Mouse (Mus musculus) testis, adult 2 months (tissue): ENCODE data around the gene Fam193b. TPM values are rescaled to one million over a fixed set of nuclear protein-coding genes. Genes with fewer than 3 reads are reported as not detected.

Experiments
- H3K27ac ChIP-seq: fragments of 200-500 bp; 2 replicates; pipeline ENCODE4 v1.5.1; 2012; ENCODE audit warnings: low read depth, low read length; ENCODE audit not compliant: control insufficient read depth, insufficient read depth
- H3K27me3 ChIP-seq: fragments of 200-500 bp; 2 replicates; pipeline ENCODE4 v1.6.1; 2012; ENCODE audit warnings: mild to moderate bottlenecking, low read length, moderate library complexity; ENCODE audit not compliant: control insufficient read depth, insufficient read depth
- H3K36me3 ChIP-seq: fragments of 200-500 bp; 2 replicates; pipeline ENCODE4 v1.6.1; 2012; ENCODE audit warnings: mild to moderate bottlenecking, low read length; ENCODE audit not compliant: control insufficient read depth, insufficient read depth
- H3K4me1 ChIP-seq: fragments of 200-500 bp; 2 replicates; pipeline ENCODE4 v1.6.1; 2012; ENCODE audit warnings: low read length; ENCODE audit not compliant: control insufficient read depth, insufficient read depth
- H3K4me3 ChIP-seq: fragments of 200-500 bp; 2 replicates; pipeline ENCODE4 v1.5.1; 2012; ENCODE audit warnings: low read depth, mild to moderate bottlenecking, low read length, moderate library complexity, mixed read lengths; ENCODE audit not compliant: control insufficient read depth
- CTCF ChIP-seq: fragments of 200-500 bp; IDR thresholded peaks from 2 replicates; pipeline ENCODE4 v1.5.1; 2012; ENCODE audit warnings: low read depth, mild to moderate bottlenecking, inconsistent platforms, low read length, moderate library complexity; ENCODE audit not compliant: control insufficient read depth, insufficient read depth, insufficient replicate concordance
- POLR2A ChIP-seq: fragments of 200-500 bp; IDR thresholded peaks from 2 replicates; pipeline ENCODE4 v1.6.1; 2012; ENCODE audit warnings: low read depth, mild to moderate bottlenecking, inconsistent platforms, low read length, moderate library complexity; ENCODE audit not compliant: control insufficient read depth
- polyA plus RNA-seq: library from polyadenylated mRNA; depleted of rRNA; stranded (reverse); fragments of >200 nt; gene quantifications from 2 replicates; pipeline ENCODE4 v1.2.3, GENCODE M21; 2012

Gene Fam193b
- polyA plus RNA-seq, 1 experiment = 28.8 TPM

DNA sequence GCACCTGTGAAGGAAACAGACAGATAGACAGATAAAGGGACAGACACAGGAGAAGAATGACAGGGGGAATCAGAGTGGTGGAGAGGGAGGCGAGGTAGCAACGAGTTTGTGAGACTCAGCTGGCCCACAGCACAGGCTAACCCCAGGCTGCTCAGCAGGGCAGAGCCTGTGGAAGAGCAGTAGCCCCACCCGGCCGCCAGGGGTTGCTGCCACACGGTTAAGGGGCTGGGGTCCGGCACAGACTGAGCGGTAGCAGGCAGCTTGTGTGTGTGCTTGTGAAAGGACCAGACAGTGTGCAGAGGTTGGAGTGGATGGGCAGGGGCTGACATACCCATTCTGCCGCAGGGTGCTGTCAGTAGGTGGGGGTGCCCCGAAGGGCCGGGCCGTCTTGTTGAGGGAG, 63.0 kb downstream of the Fam193b start:
- H3K4me1 ChIP-seq = peaks cover 18% of the 10 kb centered on the region
- no peak for TF ChIP-seq POLR2A
- no peak for TF ChIP-seq CTCF
- H3K36me3 ChIP-seq = no peaks in the 10 kb centered on the region
- H3K27ac ChIP-seq = no peak overlapping the region
- H3K27me3 ChIP-seq = no peaks in the 10 kb centered on the region
- no peak overlapping the region for H3K4me3 ChIP-seq

DNA sequence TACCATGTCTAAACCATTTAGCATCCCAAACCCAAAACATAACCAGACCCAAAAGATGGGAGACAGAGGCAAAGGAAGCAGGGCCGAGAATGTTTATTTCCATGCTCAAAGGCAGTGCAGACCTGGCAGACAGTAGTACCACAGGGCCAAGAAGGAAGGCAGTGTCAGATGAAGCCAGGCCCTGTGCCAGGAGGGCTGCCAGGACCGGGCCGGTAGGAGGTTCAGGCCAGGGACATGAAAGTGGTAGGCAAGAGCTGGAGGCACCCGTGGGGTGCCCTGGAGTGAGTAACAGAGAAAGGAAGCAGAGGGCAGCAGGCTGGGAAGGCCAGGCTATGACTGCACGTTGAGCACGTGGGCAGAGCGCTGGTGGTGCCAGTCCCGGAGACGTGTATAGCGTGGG, 64.2 kb downstream of the Fam193b start:
- peaks cover 11% of the 10 kb centered on the region for H3K4me1 ChIP-seq
- no peak overlapping the region for H3K27ac ChIP-seq
- no peak for TF ChIP-seq CTCF
- TF ChIP-seq POLR2A = no peak
- H3K4me3 ChIP-seq = no peak overlapping the region
- H3K27me3 ChIP-seq = no peaks in the 10 kb centered on the region
- no peaks in the 10 kb centered on the region for H3K36me3 ChIP-seq

- Histone ChIP-seq H3K4me1 (peaks cover 4% of the 10 kb centered on the region; the same call in 1 of the 2 replicates), H3K36me3 (no peaks in the 10 kb centered on the region), H3K27ac (no peak overlapping the region), H3K4me3 (no peak overlapping the region), H3K27me3 (no peaks in the 10 kb centered on the region)
- TF ChIP-seq CTCF = no peak
- TF ChIP-seq POLR2A = no peak
Observed at GRCm38 (mm10) chr13:55505810-55506209, 65.1 kb downstream of the Fam193b start.

- TF ChIP-seq CTCF (no peak), POLR2A (no peak)
- H3K36me3 ChIP-seq = no peaks in the 10 kb centered on the region
- no peaks in the 10 kb centered on the region for H3K27me3 ChIP-seq
- no peaks in the 10 kb centered on the region; the same call in 1 of the 2 replicates for H3K4me1 ChIP-seq
- H3K27ac ChIP-seq = no peak overlapping the region
- H3K4me3 ChIP-seq = no peak overlapping the region
Observed at GRCm38 (mm10) chr13:55504390-55504789, 66.5 kb downstream of the Fam193b start.

GRCm38 (mm10) chr13:55502405-55502804, 68.5 kb downstream of the Fam193b start:
- no peak overlapping the region for H3K4me3 ChIP-seq
- H3K27ac ChIP-seq = no peak overlapping the region
- H3K4me1 ChIP-seq = peaks cover 5% of the 10 kb centered on the region
- TF ChIP-seq POLR2A (no peak), CTCF (no peak)
- no peaks in the 10 kb centered on the region for H3K36me3 ChIP-seq
- no peaks in the 10 kb centered on the region for H3K27me3 ChIP-seq

DNA sequence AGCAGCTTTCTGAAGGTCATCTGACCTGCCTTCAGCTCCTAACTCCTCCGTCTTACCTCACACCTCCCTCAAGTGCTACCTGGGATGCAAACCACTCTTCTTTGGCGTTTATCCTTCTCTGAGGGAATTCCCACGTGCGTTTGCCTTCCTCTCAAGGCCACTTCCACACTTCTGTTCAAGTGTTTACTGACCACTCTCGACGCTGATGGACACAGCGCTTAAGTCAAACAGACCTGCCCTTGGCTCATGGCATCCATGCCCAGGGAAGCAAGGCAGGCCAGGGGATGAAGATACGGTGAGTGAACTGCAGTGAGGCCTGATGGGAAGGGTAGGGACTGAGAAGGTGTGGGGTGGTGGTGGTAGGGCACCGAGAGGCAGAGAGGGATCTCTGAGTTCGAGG, 70.3 kb downstream of the Fam193b start:
- TF ChIP-seq POLR2A (no peak), CTCF (no peak)
- Histone ChIP-seq H3K4me1 (peaks cover 8% of the 10 kb centered on the region), H3K4me3 (no peak overlapping the region), H3K36me3 (no peaks in the 10 kb centered on the region), H3K27ac (no peak overlapping the region), H3K27me3 (no peaks in the 10 kb centered on the region)

DNA sequence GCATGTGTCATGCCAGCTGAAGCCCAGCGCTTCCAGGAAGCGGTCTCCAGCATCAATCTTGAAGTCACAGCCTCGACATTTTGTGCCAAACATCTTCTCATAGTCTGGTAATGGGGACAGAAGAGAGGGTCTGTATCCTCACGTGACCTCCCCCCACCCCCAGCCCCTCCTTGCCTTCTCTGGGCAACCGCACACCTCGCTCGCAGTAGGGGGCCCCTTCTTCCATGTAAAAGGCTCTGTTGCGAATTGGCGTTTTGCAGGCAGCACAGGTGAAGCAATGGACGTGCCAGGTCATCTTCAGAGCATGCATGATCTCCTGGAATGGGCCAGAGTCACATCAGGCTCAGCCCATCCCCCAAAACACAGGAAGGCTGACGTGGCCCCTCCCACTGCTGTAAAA, 72.0 kb downstream of the Fam193b start:
- H3K36me3 ChIP-seq = no peaks in the 10 kb centered on the region
- H3K27me3 ChIP-seq = no peaks in the 10 kb centered on the region
- TF ChIP-seq POLR2A (no peak), CTCF (no peak)
- peaks cover 10% of the 10 kb centered on the region for H3K4me1 ChIP-seq
- no peak overlapping the region for H3K27ac ChIP-seq
- H3K4me3 ChIP-seq = no peak overlapping the region

DNA sequence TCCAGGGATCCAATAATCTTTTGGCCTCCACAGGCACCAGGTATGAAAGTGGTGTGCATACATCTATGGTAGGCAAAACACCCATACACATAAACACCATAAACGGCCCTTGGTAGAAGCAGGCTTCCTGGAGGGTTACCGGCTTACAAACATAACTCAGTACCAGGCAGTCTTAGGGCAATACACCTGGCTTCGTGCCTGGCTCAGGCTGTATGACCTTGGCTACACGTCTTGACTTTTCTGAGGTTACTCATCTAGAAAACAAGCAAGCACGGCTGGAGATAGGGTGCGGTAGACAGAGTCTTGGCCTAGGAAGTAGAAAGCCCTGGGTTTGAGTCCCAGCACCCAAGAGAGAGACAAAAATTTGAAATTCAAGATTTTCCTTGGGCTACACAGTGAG, 74.3 kb downstream of the Fam193b start:
- Histone ChIP-seq H3K27ac (no peak overlapping the region), H3K4me1 (peaks cover 16% of the 10 kb centered on the region), H3K27me3 (no peaks in the 10 kb centered on the region), H3K36me3 (no peaks in the 10 kb centered on the region), H3K4me3 (no peak overlapping the region)
- TF ChIP-seq POLR2A (no peak), CTCF (no peak)
